Mouse (Mus musculus) heart, postnatal 0 days (tissue): ENCODE results near the gene Cdc26.

ENCODE experiments used
- CTCF ChIP-seq: IDR thresholded peaks from 2 replicates; pipeline ENCODE4 v1.5.1; 2016; ENCODE audit warnings: antibody characterized with exemption, control low read depth, low read depth
- EP300 ChIP-seq: IDR thresholded peaks from 2 replicates; pipeline ENCODE4 v1.6.1; 2016; ENCODE audit warnings: antibody characterized with exemption, low read depth

- TF ChIP-seq CTCF (no peak), EP300 (no peak)
Observed at GRCm38 (mm10) chr4:62437871-62438270, 29.4 kb upstream of the Cdc26 start.
